Mouse (Mus musculus) heart, embryonic 16.5 days (tissue): Measurements from ENCODE around the gene Grb10. TPM values are rescaled to one million over a fixed set of nuclear protein-coding genes. Genes with fewer than 3 reads are reported as not detected.

Experiments
- ATAC-seq: fragments of 200-750 bp; cut with Nextera tagmentation; replicated peaks from 2 replicates; pipeline ENCODE4 v1.8.0; 2017; ENCODE audit warnings: moderate number of reproducible peaks; ENCODE audit not compliant: insufficient read depth, low FRiP score; ENCODE audit errors: extremely low read depth
- H3K27ac ChIP-seq: fragments of 300-500 bp; sonication (generic); 2 replicates; pipeline ENCODE4 v1.5.1; 2014; ENCODE audit warnings: mild to moderate bottlenecking, low read length, control low read depth, moderate library complexity
- H3K27me3 ChIP-seq: fragments of 300-500 bp; sonication (generic); 2 replicates; pipeline ENCODE4 v1.6.1; 2014; ENCODE audit warnings: low read length, mixed read lengths; ENCODE audit not compliant: control insufficient read depth, insufficient read depth
- H3K36me3 ChIP-seq: fragments of 300-500 bp; sonication (generic); 2 replicates; pipeline ENCODE4 v1.6.1; 2014; ENCODE audit not compliant: control insufficient read depth, insufficient read depth
- H3K4me1 ChIP-seq: fragments of 300-500 bp; sonication (generic); 2 replicates; pipeline ENCODE4 v1.6.1; 2014; ENCODE audit warnings: low read length, mixed read lengths; ENCODE audit not compliant: control insufficient read depth, insufficient read depth
- H3K4me2 ChIP-seq: fragments of 300-500 bp; sonication (generic); 2 replicates; pipeline ENCODE4 v1.6.1; 2014; ENCODE audit warnings: low read depth, mild to moderate bottlenecking, control low read depth, low read length
- H3K4me3 ChIP-seq: fragments of 300-500 bp; sonication (generic); 2 replicates; pipeline ENCODE4 v1.5.1; 2014; ENCODE audit warnings: mild to moderate bottlenecking, control low read depth, low read length
- H3K9ac ChIP-seq: fragments of 300-500 bp; sonication (generic); 2 replicates; pipeline ENCODE4 v1.6.1; 2014; ENCODE audit warnings: low read length, control low read depth
- H3K9me3 ChIP-seq: fragments of 300-500 bp; sonication (generic); replicated peaks from 2 replicates; pipeline ENCODE4 v1.6.1; 2016; ENCODE audit warnings: low read length; ENCODE audit not compliant: control insufficient read depth
- WGBS: fragments of 180-500 bp; shearing (Covaris S2); extraction: QIAGEN DNeasy Blood & Tissue Kit; methylation state at CpG from one replicate; pipeline ENCODE4 v1.1.7; 2014; 5-methylcytosine and 5-hydroxymethylcytosine counted together
- polyA plus RNA-seq: library from polyadenylated mRNA; unstranded; fragments of >200 nt; fragmentation: Nextera tagmentation; extraction: Ambion mirVana; gene quantifications from 2 replicates; pipeline ENCODE4 v1.2.1, GENCODE M21; 2015

Grb10 gene
- polyA plus RNA-seq, 1 experiment from 2014 or later = 496 TPM

- Histone ChIP-seq H3K9me3 (no peaks in the 10 kb centered on the region), H3K27me3 (no peaks in the 10 kb centered on the region), H3K36me3 (no peaks in the 10 kb centered on the region), H3K27ac (peak overlapping the region; percentile 62), H3K4me3 (peak overlapping the region; percentile 30), H3K4me2 (no peak overlapping the region), H3K9ac (no peak overlapping the region), H3K4me1 (peaks cover 13% of the 10 kb centered on the region)
- 86% methylated on average over 3 of the region's 3 CpGs for WGBS
- no peak for ATAC-seq
These were observed 150.4 kb downstream of the Grb10 start for GRCm38 (mm10) chr11:11888051-11888450.

DNA sequence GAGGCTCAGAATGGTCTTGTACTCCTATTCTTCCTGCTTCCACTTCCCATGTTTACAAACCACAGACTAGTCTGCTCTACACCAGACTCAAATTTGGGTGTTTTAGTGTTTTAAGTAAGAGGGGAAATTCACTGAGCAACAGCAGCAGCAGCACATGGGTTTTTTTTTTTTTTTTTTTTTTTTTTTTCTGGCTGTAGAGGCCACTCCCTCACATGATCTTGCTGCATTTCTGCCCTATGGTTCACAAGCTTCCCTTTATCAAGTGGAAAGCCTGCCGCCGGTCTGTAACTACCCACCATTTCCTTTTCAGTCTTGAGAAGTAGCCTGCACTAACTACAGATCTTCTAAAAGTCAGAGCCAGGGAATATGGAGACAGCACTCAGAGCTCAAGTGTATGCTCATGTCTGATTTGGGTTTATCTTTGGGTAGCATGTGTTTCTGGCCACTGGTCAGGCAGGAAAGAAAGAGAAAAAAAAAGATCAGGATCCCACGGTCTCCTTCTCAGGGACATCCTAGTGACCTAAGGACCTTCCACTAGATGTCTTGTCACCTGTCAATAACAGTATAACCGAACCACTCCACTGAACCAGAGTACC lies 152.0 kb downstream of the Grb10 start:
- no peak for ATAC-seq
- Histone ChIP-seq H3K9ac (peak overlapping the region; percentile 18; the same call in 1 of the 2 replicates), H3K4me3 (no peak overlapping the region; the same call in none of the 2 replicates), H3K4me1 (peaks cover 15% of the 10 kb centered on the region), H3K9me3 (no peaks in the 10 kb centered on the region), H3K27ac (peak overlapping the region; percentile 72), H3K36me3 (no peaks in the 10 kb centered on the region), H3K27me3 (no peaks in the 10 kb centered on the region), H3K4me2 (peak overlapping the region; percentile 2; the same call in 1 of the 2 replicates)
- 33% methylated on average over 4 of the region's 4 CpGs for WGBS

- no peak for ATAC-seq
- Histone ChIP-seq H3K36me3 (no peaks in the 10 kb centered on the region), H3K27me3 (no peaks in the 10 kb centered on the region), H3K4me2 (no peak overlapping the region), H3K27ac (peak overlapping the region; percentile 67), H3K9me3 (no peaks in the 10 kb centered on the region), H3K4me1 (peaks cover 21% of the 10 kb centered on the region), H3K9ac (no peak overlapping the region), H3K4me3 (no peak overlapping the region)
- 34% methylated on average over 3 of the region's 3 CpGs for WGBS
These were observed 152.6 kb downstream of the Grb10 start for GRCm38 (mm10) chr11:11885921-11886320.

DNA sequence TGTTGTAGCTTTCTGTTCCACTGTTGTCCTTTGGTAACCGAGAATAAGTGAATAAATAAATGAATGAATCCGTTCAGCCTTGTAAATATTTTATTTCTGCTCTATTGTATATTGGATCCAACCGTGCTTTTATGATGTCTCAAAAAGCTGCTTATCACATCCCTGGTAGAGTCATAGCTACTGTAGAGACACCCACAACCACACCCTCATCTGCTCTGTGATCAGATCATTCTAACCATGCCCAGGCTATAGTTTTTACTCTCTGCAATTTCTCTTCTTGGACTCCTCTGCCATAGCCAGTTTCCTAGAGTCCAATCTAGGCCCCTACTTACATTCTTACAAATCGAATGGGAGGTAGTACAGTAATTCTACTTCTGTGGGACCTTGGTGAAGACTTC lies 153.2 kb downstream of the Grb10 start:
- Histone ChIP-seq H3K27me3 (no peaks in the 10 kb centered on the region), H3K9me3 (no peaks in the 10 kb centered on the region), H3K9ac (peak overlapping the region; percentile 60), H3K27ac (peak overlapping the region; percentile 67), H3K4me2 (no peak overlapping the region), H3K36me3 (no peaks in the 10 kb centered on the region), H3K4me1 (peaks cover 25% of the 10 kb centered on the region), H3K4me3 (peak overlapping the region; percentile 8; the same call in 1 of the 2 replicates)
- WGBS = 65% methylated on average over 4 of the region's 4 CpGs
- ATAC-seq = no peak

GRCm38 (mm10) chr11:11884533-11885245 lies 153.8 kb downstream of the Grb10 start:
- no peaks in the 10 kb centered on the region for H3K27me3 ChIP-seq
- ATAC-seq = no peak
- no peaks in the 10 kb centered on the region for H3K36me3 ChIP-seq
- 32% methylated on average over 11 of the region's 11 CpGs for whole genome bisulfite sequencing
- peaks cover 29% of the 10 kb centered on the region for H3K4me1 ChIP-seq
- H3K9me3 ChIP-seq = no peaks in the 10 kb centered on the region
- H3K4me2 ChIP-seq = peak overlapping the region; percentile 36; the same call in 1 of the 2 replicates
- H3K27ac ChIP-seq = peak overlapping the region; percentile 67
- H3K9ac ChIP-seq = peak overlapping the region; percentile 60
- no peak overlapping the region for H3K4me3 ChIP-seq

GRCm38 (mm10) chr11:11881783-11882155 lies 156.7 kb downstream of the Grb10 start:
- 43% methylated on average over 1 of the region's 1 CpGs for WGBS
- H3K9me3 ChIP-seq = no peaks in the 10 kb centered on the region

GRCm38 (mm10) chr11:11881026-11881782 lies 157.3 kb downstream of the Grb10 start:
- H3K9ac ChIP-seq = peak overlapping the region; percentile 62
- H3K27ac ChIP-seq = peak overlapping the region; percentile 87
- ATAC-seq = no peak
- no peak overlapping the region for H3K4me3 ChIP-seq
- peaks cover 48% of the 10 kb centered on the region for H3K4me1 ChIP-seq
- peak overlapping the region; percentile 23 for H3K4me2 ChIP-seq
- H3K9me3 ChIP-seq = no peaks in the 10 kb centered on the region
- 35% methylated on average over 13 of the region's 13 CpGs for WGBS
- no peaks in the 10 kb centered on the region for H3K36me3 ChIP-seq
- no peaks in the 10 kb centered on the region for H3K27me3 ChIP-seq

More at GRCm38 (mm10) chr11:11881783-11882155, 156.7 kb downstream of the Grb10 start:
- ATAC-seq = no peak
- Histone ChIP-seq H3K36me3 (no peaks in the 10 kb centered on the region), H3K4me2 (peak overlapping the region; percentile 23), H3K27ac (peak overlapping the region; percentile 87), H3K4me3 (no peak overlapping the region), H3K27me3 (no peaks in the 10 kb centered on the region), H3K9ac (peak overlapping the region; percentile 62; the same call in 1 of the 2 replicates), H3K4me1 (peaks cover 48% of the 10 kb centered on the region)
